Mouse (Mus musculus) midbrain, embryonic 14.5 days (tissue): ENCODE results near the gene Apof. TPM values are rescaled to one million over a fixed set of nuclear protein-coding genes. Genes with fewer than 3 reads are reported as not detected.

Experiments used
- polyA plus RNA-seq: library from polyadenylated mRNA; unstranded; fragments of >200 nt; fragmentation: Nextera tagmentation; extraction: Ambion mirVana; gene quantifications from 2 replicates; pipeline ENCODE4 v1.2.1, GENCODE M21; 2014

Apof gene
- polyA plus RNA-seq, 1 experiment from 2014 or later: not detected

Other genes with a start within 250 kb of the Apof start
- 627 and 634 TPM in 2 replicates for gene Naca, start 233.1 kb upstream of the Apof start, polyA plus RNA-seq
- gene Ptges3, start 209.7 kb upstream of the Apof start, polyA plus RNA-seq: 413 and 443 TPM in 2 replicates
- gene Atp5b, start 185.4 kb upstream of the Apof start, polyA plus RNA-seq: 1,898 and 2,035 TPM in 2 replicates
- 14.8 and 19.4 TPM in 2 replicates for gene Baz2a, start 177.1 kb upstream of the Apof start, polyA plus RNA-seq
- 5.0 and 7.1 TPM in 2 replicates for gene Rbms2, start 88.4 kb upstream of the Apof start, polyA plus RNA-seq
- 0.70 and 1.3 TPM in 2 replicates for gene Gls2, start 74.2 kb upstream of the Apof start, polyA plus RNA-seq
- 15.1 and 16.8 TPM in 2 replicates for gene Spryd4, start 56.9 kb upstream of the Apof start, polyA plus RNA-seq
- gene Mip, start 42.8 kb upstream of the Apof start, polyA plus RNA-seq: 0.12 and 0.17 TPM in 2 replicates
- gene Timeless, start 36.6 kb upstream of the Apof start, polyA plus RNA-seq: 13.5 and 19.5 TPM in 2 replicates
- not detected in 2 replicates for gene Apon, start 14.6 kb upstream of the Apof start, polyA plus RNA-seq
- 12.2 and 23.0 TPM in 2 replicates for gene Stat2, start 1.9 kb downstream of the Apof start, polyA plus RNA-seq
- gene Il23a, start 30.1 kb downstream of the Apof start, polyA plus RNA-seq: 0.22 TPM in 1 of 2 replicates, not detected in the other
- 18.5 and 23.0 TPM in 2 replicates for gene Pan2, start 34.7 kb downstream of the Apof start, polyA plus RNA-seq
- gene Cnpy2, start 53.8 kb downstream of the Apof start, polyA plus RNA-seq: 193 and 194 TPM in 2 replicates
- 221 and 247 TPM in 2 replicates for gene Cs, start 69.1 kb downstream of the Apof start, polyA plus RNA-seq
- 50.5 and 53.0 TPM in 2 replicates for gene Coq10a, start 100.3 kb downstream of the Apof start, polyA plus RNA-seq
- 13.3 and 14.1 TPM in 2 replicates for gene Ankrd52, start 108.4 kb downstream of the Apof start, polyA plus RNA-seq
- not detected in 2 replicates for gene Slc39a5, start 132.6 kb downstream of the Apof start, polyA plus RNA-seq
- gene Nabp2, start 142.8 kb downstream of the Apof start, polyA plus RNA-seq: 142 and 144 TPM in 2 replicates
- 80.3 and 96.2 TPM in 2 replicates for gene Rnf41, start 143.0 kb downstream of the Apof start, polyA plus RNA-seq
- gene Smarcc2, start 190.6 kb downstream of the Apof start, polyA plus RNA-seq: 172 and 229 TPM in 2 replicates
- 750 and 787 TPM in 2 replicates for gene Myl6, start 225.5 kb downstream of the Apof start, polyA plus RNA-seq
- gene Myl6b, start 230.0 kb downstream of the Apof start, polyA plus RNA-seq: 5.3 and 6.8 TPM in 2 replicates